Mouse (Mus musculus) liver (tissue): ENCODE data around the gene Elf5.
A peak's percentile ranks its signal among the peaks of the same experiment; 100 is the strongest.

Source experiments
- DNase-seq: peaks from one replicate; pipeline ENCODE4 v3.0.0-alpha.2; 2020; ENCODE audit warnings: mixed read lengths

Elf5 gene

DNA sequence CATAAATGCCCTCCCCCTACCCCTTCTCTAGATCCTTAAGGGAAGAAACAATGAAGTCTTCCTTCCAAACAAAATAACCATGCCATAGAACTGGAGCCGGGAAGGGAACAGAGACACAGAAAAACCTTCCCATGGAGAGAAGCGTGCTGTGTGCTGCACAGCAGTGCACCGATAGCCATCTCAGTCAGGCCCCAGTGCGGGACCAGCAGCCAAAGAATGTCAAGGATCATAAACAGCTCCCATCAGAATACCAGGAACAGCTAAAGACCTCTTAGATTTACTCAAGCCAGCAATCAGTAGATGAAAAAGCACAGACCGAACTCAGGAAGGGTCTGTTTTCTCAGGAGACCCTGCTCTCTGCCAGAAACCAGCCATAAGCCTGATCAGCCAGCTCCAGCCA is 25.0 kb downstream of the Elf5 start:
- DNase-seq = no peak

- no peak for DNase-seq
These were observed 27.7 kb downstream of the Elf5 start for GRCm38 (mm10) chr2:103439071-103439622.

DNA sequence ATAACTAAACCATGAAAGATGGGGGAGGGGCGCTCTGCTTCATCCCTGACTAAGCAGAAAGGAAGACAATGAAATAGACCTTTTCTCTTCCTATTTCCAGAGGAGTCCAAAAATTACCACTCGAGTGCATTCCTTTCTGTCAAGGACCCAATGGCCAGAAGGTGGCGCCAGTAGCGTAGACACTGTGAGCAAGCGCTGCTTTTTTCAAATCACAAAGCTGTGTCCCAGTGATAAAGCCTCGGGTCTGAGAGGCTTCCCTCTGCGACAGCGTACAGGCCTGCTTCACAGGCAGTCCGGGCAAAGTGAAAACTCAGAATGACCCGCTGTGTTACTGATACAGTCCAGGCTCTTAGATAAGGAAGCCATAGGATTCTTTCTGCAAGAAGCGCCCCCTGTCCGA is 28.2 kb downstream of the Elf5 start:
- DNase-seq = peak; percentile 82

- DNase-seq = peak; percentile 71
These were observed 34.3 kb downstream of the Elf5 start for GRCm38 (mm10) chr2:103445776-103446175.

GRCm38 (mm10) chr2:103446326-103446725 is 34.8 kb downstream of the Elf5 start:
- no peak for DNase-seq

GRCm38 (mm10) chr2:103448947-103449560 is 37.6 kb downstream of the Elf5 start:
- DNase-seq = no peak

GRCm38 (mm10) chr2:103449813-103450212 is 38.3 kb downstream of the Elf5 start:
- DNase-seq = no peak

DNA sequence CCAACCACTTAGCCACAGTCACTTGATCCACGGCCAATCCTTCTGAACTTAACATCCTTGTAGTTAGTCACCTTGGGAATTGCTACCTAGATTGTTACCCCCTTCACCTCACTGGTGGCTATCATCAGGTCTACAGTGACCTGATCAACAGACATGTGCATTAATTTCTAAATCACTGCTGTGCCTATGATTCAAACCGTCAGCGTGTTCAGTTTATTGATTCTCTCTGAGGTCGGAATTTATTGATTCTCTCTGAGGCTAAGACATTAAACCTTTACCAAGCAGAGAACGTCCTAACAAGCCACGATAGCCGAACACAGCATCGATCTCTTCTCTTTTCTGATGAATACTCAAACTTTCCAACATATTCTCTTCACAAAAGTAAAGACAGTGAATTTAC is 38.8 kb downstream of the Elf5 start:
- no peak for DNase-seq

DNA sequence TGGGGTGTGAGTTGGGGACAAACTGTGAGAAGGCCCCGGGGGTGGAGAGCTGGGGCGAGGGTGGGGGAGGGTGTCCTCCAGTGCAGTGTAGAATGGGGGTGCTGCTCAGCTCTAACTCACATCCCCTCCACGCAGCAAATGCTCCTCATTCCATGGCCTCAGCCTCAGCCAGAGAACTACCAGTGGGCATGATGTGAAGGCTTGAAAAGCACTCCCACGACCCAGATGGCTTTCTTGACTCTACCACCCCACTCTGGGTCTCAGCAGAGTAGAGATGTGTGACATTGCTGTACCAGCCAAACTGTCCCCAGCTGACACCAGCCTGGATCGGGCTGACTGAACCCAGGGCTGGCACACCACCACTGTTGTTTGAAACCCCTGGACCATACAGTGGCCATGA is 41.1 kb downstream of the Elf5 start:
- no peak for DNase-seq

DNA sequence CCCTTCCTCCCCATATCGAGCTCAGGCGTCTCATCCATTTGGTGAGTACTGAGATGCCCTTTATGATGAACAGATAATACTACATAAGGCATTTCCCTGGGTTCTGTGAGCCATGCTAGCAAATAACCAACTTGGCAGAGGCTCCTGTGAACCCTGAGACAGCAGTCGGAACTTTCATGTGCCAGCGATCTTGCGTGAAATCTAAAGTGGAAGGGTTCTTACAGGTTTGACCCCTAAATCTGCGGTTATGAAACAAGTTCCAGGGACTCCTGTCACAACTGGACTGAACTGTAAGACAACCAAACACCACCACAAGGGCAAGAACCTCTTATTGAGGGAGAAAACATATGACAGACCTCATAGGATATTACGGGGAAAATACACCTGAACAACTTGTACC is 44.3 kb downstream of the Elf5 start:
- no peak for DNase-seq

DNA sequence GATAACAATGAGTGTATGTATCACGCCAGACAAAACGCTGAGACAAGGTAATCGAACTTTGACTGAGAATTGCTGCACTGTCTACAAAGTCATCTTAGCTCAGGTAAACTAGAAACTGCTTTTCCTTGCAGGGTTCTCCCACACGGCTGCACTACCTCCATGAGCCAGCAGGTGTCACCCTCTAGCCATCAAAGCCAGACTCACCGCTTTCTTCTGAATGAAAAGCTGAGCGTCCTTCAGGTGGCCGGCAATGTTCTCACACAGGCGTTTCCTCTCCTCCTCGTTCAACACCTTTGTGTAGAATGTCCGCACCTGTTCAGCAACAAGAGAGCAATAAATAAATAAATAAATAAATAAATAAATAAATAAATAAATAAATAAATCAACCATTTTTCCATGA is 45.2 kb downstream of the Elf5 start:
- peak; percentile 82 for DNase-seq

- DNase-seq = no peak
These were observed 45.6 kb downstream of the Elf5 start for GRCm38 (mm10) chr2:103457048-103457447.

GRCm38 (mm10) chr2:103457628-103458027 is 46.1 kb downstream of the Elf5 start:
- DNase-seq = no peak

DNA sequence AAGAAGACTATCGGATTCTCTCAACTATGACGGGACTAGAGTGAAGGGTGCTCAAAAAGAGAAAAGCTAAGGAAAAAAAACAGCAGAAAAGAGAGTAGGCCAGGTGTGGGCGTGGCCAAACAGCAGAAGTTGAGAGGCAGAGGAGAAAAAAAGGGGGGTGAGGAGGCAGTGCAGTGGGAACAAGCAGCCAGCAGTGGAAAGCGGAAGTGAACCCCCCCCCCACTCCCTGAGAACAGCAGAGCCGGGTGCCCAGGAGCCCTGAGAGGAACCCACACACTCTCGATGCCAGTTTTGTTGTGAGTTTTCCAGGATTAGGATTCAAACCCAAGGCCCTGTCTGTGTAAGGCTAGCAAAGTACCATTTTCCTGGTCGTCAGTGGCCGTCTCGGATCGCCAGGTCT is 47.6 kb downstream of the Elf5 start:
- DNase-seq = no peak

- DNase-seq = no peak
These were observed 49.7 kb downstream of the Elf5 start for GRCm38 (mm10) chr2:103461210-103461609.

DNA sequence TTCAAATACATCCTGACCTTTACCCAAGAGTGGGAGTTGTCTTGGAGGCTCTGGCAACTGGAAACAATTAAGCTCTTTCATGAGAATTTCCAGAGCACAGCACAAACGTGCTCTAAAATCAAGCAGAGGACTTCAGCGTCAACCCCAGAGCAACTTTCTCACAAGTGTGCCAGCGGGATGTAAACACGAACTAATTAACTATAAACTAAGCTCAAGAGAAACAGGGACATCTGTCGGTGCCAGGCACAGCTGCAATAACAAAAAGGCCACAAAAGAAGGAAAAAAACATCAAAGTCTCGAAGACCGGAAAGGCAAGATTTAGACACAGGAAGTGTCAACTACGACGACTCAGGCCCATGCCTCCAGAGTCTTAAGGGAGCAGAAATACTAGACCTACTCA is 50.3 kb downstream of the Elf5 start:
- no peak for DNase-seq

GRCm38 (mm10) chr2:103462746-103463145 is 51.3 kb downstream of the Elf5 start:
- no peak for DNase-seq

DNA sequence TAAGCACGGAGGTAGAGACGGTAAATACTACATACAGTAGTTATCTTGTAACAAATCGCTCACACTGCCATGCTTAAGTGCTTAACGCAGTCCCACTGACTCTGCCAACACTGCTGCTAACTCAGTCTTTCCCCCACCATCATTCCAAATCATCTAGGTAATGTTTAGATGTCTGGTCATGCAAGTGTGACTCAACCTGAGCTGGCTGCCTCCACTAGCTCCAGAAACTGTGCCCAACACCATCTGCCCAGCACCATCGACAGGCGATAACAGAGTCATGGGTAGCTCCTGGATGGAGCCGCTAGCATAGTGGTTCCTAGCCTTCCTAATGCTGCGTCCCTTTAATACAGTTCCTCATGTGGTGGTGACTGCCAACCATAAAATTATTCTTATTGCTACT is 53.0 kb downstream of the Elf5 start:
- no peak for DNase-seq

- no peak for DNase-seq
These were observed 53.9 kb downstream of the Elf5 start for GRCm38 (mm10) chr2:103465429-103465828.

- no peak for DNase-seq
These were observed 54.8 kb downstream of the Elf5 start for GRCm38 (mm10) chr2:103466272-103466671.

DNA sequence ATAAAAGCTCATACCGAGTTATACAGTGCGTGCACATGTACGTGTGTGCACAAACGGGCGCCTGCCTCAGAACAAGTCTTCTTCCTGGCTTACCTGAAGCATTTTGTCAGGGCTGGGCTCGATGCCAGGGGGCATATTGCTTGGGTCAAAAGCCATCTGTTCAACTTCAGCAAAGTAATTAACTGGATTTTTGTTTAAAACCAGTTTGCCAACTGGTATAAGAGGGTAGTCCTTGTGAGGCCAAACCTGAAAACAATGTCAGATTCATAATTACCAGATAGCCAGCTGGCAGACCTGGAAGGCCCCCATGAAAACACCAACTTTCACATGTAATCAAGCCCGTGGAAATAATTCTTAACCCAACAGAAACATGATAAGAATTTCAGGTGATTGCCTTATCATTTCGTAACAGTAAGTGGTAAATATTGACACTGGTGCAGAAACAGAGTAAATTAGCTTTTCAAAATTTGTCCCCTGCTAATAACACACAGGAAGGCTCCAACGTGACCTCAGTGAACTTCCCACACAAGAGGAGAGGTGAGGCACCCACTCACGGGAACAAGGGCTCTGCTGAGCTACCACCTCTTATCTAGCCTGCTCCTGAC is 55.6 kb downstream of the Elf5 start:
- DNase-seq = no peak

- DNase-seq = no peak
These were observed 61.9 kb downstream of the Elf5 start for GRCm38 (mm10) chr2:103473362-103473761.

GRCm38 (mm10) chr2:103476180-103476579 is 64.7 kb downstream of the Elf5 start:
- no peak for DNase-seq

GRCm38 (mm10) chr2:103476657-103477056 is 65.2 kb downstream of the Elf5 start:
- no peak for DNase-seq

DNA sequence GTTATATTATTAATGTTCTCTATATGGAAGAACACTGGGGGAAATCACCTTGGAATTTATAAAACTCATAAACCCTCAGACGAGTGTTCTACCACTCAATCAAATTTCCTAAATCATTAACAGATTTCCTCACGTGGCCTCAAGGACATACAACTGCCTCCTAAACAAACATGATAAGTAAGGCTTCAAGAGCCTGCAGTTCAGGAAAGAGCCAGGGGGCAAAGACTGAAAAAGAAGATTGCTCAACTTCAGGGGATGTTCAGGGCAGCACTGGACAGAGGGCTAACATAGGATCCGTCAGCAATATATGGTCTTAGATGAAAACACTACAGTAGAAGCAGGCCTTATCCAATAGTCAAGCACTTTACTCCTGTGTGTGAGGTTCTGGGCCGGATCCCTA is 66.0 kb downstream of the Elf5 start:
- DNase-seq = no peak
